Mouse (Mus musculus) myocyte (in vitro differentiated cells): ENCODE measurements at regions not wholly inside any gene's neighbourhood (a gene's known extent, or its start where the extent isn't known, plus 50 kb on each side); places are given as distances from the start of the nearest gene placed in this dataset.

Experiments used
- E2F4 ChIP-seq: IDR thresholded peaks from one replicate; pipeline ENCODE4 v1.6.1; 2011; ENCODE audit warnings: mild to moderate bottlenecking, control low read depth, moderate library complexity; ENCODE audit not compliant: insufficient read depth
- MAX ChIP-seq: IDR thresholded peaks from one replicate; pipeline ENCODE4 v1.6.1; 2011; ENCODE audit warnings: low read depth, mild to moderate bottlenecking, control low read depth
- MYOD1 ChIP-seq, 3 experiments: IDR thresholded peaks; one replicate each; pipeline ENCODE4 v1.6.1; 2011; ENCODE audit warnings: control low read depth in 2 of 3, low read depth in 2 of 3, mild to moderate bottlenecking in 2 of 3, moderate library complexity in 1 of 3; ENCODE audit not compliant: insufficient read length in 2 of 3, control insufficient read depth in 1 of 3
- MYOG ChIP-seq, 3 experiments: IDR thresholded peaks; one replicate each; pipeline ENCODE4 v1.6.1; 2011; ENCODE audit warnings: control low read depth in 2 of 3, low read depth in 2 of 3, mild to moderate bottlenecking in 2 of 3; ENCODE audit not compliant: insufficient read length in 2 of 3, control insufficient read depth in 1 of 3, insufficient read depth in 1 of 3
- POLR2A ChIP-seq: IDR thresholded peaks from one replicate; pipeline ENCODE4 v1.6.1; 2011; ENCODE audit warnings: low read depth, mild to moderate bottlenecking, control low read depth, moderate library complexity; ENCODE audit not compliant: insufficient read length
- POLR2AphosphoS2 ChIP-seq: IDR thresholded peaks from one replicate; pipeline ENCODE4 v1.6.1; 2011; ENCODE audit warnings: low read depth, control low read depth; ENCODE audit not compliant: insufficient read length
- TCF12 ChIP-seq: IDR thresholded peaks from one replicate; pipeline ENCODE4 v1.6.1; 2011; ENCODE audit warnings: mild to moderate bottlenecking, control low read depth; ENCODE audit not compliant: poor library complexity, insufficient read depth, severe bottlenecking
- TCF3 ChIP-seq: IDR thresholded peaks from one replicate; pipeline ENCODE4 v1.6.1; 2011; ENCODE audit warnings: low read depth, control low read depth; ENCODE audit not compliant: insufficient read length

DNA sequence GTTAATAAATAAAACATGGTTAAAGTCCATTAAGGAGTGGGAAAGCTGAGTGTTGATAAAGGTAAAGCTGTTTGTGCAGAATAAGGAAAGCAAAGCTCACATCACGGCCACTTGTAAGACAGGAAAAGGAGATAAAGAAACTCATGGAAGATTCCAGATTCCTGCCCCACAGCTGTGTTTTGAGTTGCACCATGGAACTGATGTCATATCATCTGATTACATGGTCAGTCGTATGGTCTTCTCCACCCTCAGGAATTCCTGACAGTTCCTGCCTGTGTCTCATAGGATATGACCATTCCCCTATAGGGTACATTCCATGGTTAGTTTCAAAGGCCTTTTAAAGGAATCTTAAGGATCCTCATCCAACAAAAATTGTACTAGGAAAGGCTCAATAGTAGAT lies 120.6 kb upstream of the Cited2 start:
- TF ChIP-seq E2F4 (no peak), MYOD1 (IDR thresholded peaks at IDR 0.05; ENCODE audit: control insufficient read depth in 1 of 3, insufficient read length in 2 of 3, low read depth in 2 of 3) (peak in 1 of 3 experiments; percentile 8), POLR2A (no peak), MAX (no peak), TCF12 (no peak), MYOG (IDR thresholded peaks at IDR 0.05; ENCODE audit: control insufficient read depth in 1 of 3, insufficient read depth in 1 of 3, insufficient read length in 2 of 3, low read depth in 2 of 3) (no peak), TCF3 (no peak), POLR2AphosphoS2 (no peak)
